Mouse (Mus musculus) midbrain, embryonic 14.5 days (tissue): ENCODE results near the gene Des. TPM values are rescaled to one million over a fixed set of nuclear protein-coding genes. Genes with fewer than 3 reads are reported as not detected.
A peak's percentile ranks its signal among the peaks of the same experiment; 100 is the strongest.

ENCODE experiments used
- ATAC-seq: fragments of 200-750 bp; cut with Nextera tagmentation; 2 replicates; pipeline ENCODE4 v1.8.0; 2017; ENCODE audit warnings: moderate number of reproducible peaks, moderate library complexity; ENCODE audit not compliant: low FRiP score, low TSS enrichment
- DNase-seq: peaks from one replicate; pipeline ENCODE4 v3.0.0-alpha.2; 2015
- H3K27ac ChIP-seq: fragments of 300-500 bp; sonication (generic); replicated peaks from 2 replicates; pipeline ENCODE4 v1.5.1; 2014; ENCODE audit warnings: mild to moderate bottlenecking, low read depth, low read length, moderate library complexity
- H3K27me3 ChIP-seq: fragments of 300-500 bp; sonication (generic); 2 replicates; pipeline ENCODE4 v1.6.1; 2014; ENCODE audit warnings: low read length, control low read depth, mixed read lengths; ENCODE audit not compliant: control insufficient read depth, insufficient read depth
- H3K36me3 ChIP-seq: fragments of 300-500 bp; sonication (generic); 2 replicates; pipeline ENCODE4 v1.6.1; 2014; ENCODE audit warnings: low read length, control low read depth; ENCODE audit not compliant: control insufficient read depth, insufficient read depth
- H3K4me1 ChIP-seq: fragments of 300-500 bp; sonication (generic); 2 replicates; pipeline ENCODE4 v1.6.1; 2014; ENCODE audit warnings: mild to moderate bottlenecking, antibody characterized with exemption, low read length, control low read depth; ENCODE audit not compliant: control insufficient read depth, insufficient read depth
- H3K4me2 ChIP-seq: fragments of 300-500 bp; sonication (generic); 2 replicates; pipeline ENCODE4 v1.6.1; 2014; ENCODE audit warnings: mild to moderate bottlenecking, low read length, moderate library complexity
- H3K4me3 ChIP-seq: fragments of 300-500 bp; sonication (generic); replicated peaks from 2 replicates; pipeline ENCODE4 v1.5.1; 2014; ENCODE audit warnings: low read depth, low read length
- H3K9ac ChIP-seq: fragments of 300-500 bp; sonication (generic); replicated peaks from 2 replicates; pipeline ENCODE4 v1.6.1; 2014; ENCODE audit warnings: mild to moderate bottlenecking, low read length, moderate library complexity
- H3K9me3 ChIP-seq: fragments of 300-500 bp; sonication (generic); 2 replicates; pipeline ENCODE4 v1.6.1; 2016; ENCODE audit warnings: low read length, control low read depth, mixed read lengths; ENCODE audit not compliant: control insufficient read depth
- whole genome bisulfite sequencing: fragments of 180-500 bp; shearing (Covaris S2); extraction: QIAGEN DNeasy Blood & Tissue Kit; methylation state at CpG from one replicate; pipeline ENCODE4 v1.1.7; 2014; 5-methylcytosine and 5-hydroxymethylcytosine counted together
- polyA plus RNA-seq: library from polyadenylated mRNA; unstranded; fragments of >200 nt; fragmentation: Nextera tagmentation; extraction: Ambion mirVana; gene quantifications from 2 replicates; pipeline ENCODE4 v1.2.1, GENCODE M21; 2014

The Des gene
- polyA plus RNA-seq, 1 experiment from 2014 or later = 1.4 TPM

- 0 out of 2 replicates have a peak overlapping the region, but pooled peaks have one; percentile 26 for H3K27ac ChIP-seq
- H3K9me3 ChIP-seq = no peaks in the 10 kb centered on the region
- H3K4me2 ChIP-seq = no peak overlapping the region
- peak; percentile 48; the same call in 1 of the 2 replicates for ATAC-seq
- H3K4me3 ChIP-seq = no peak overlapping the region
- no peaks in the 10 kb centered on the region for H3K27me3 ChIP-seq
- no peak overlapping the region for H3K9ac ChIP-seq
- DNase-seq = peak; percentile 85
- peaks cover 21% of the 10 kb centered on the region for H3K4me1 ChIP-seq
- WGBS = 5% methylated on average over 9 of the region's 9 CpGs
- H3K36me3 ChIP-seq = peaks cover 19% of the 10 kb centered on the region
Measured at GRCm38 (mm10) chr1:75398761-75399402, 38.8 kb downstream of the Des start.

- H3K4me2 ChIP-seq = peak overlapping the region; percentile 37
- H3K9me3 ChIP-seq = no peaks in the 10 kb centered on the region
- DNase-seq = peak; percentile 73
- H3K36me3 ChIP-seq = peaks cover 21% of the 10 kb centered on the region
- peak overlapping the region; percentile 67 for H3K27ac ChIP-seq
- no peak overlapping the region; the same call in 1 of the 2 replicates for H3K9ac ChIP-seq
- peak; percentile 73 for ATAC-seq
- H3K27me3 ChIP-seq = no peaks in the 10 kb centered on the region
- no peak overlapping the region for H3K4me3 ChIP-seq
- H3K4me1 ChIP-seq = peaks cover 21% of the 10 kb centered on the region
- WGBS = 4% methylated on average over 14 of the region's 15 CpGs
Measured at GRCm38 (mm10) chr1:75399755-75400492, 39.8 kb downstream of the Des start.

- H3K27me3 ChIP-seq = no peaks in the 10 kb centered on the region
- peak overlapping the region; percentile 37; the same call in 1 of the 2 replicates for H3K4me2 ChIP-seq
- H3K27ac ChIP-seq = no peak overlapping the region
- DNase-seq (no peak), ATAC-seq (no peak)
- 39% methylated on average over 6 of the region's 6 CpGs for WGBS
- H3K36me3 ChIP-seq = peaks cover 21% of the 10 kb centered on the region
- peaks cover 21% of the 10 kb centered on the region for H3K4me1 ChIP-seq
- H3K4me3 ChIP-seq = no peak overlapping the region
- H3K9me3 ChIP-seq = no peaks in the 10 kb centered on the region
- H3K9ac ChIP-seq = no peak overlapping the region
Measured at GRCm38 (mm10) chr1:75400493-75401115, 40.5 kb downstream of the Des start.

- no peaks in the 10 kb centered on the region for H3K27me3 ChIP-seq
- no peak overlapping the region for H3K9ac ChIP-seq
- H3K4me3 ChIP-seq = no peak overlapping the region
- no peak overlapping the region for H3K27ac ChIP-seq
- no peaks in the 10 kb centered on the region for H3K9me3 ChIP-seq
- ATAC-seq (no peak), DNase-seq (no peak)
- H3K36me3 ChIP-seq = peaks cover 45% of the 10 kb centered on the region
- WGBS = 48% methylated on average over 3 of the region's 3 CpGs
- H3K4me2 ChIP-seq = no peak overlapping the region
- peaks cover 2% of the 10 kb centered on the region; the same call in 1 of the 2 replicates for H3K4me1 ChIP-seq
Measured at GRCm38 (mm10) chr1:75405547-75405946, 45.4 kb downstream of the Des start.

GRCm38 (mm10) chr1:75406173-75406572 lies 46.0 kb downstream of the Des start:
- no peak overlapping the region for H3K9ac ChIP-seq
- WGBS = 92% methylated on average over 15 of the region's 15 CpGs
- peaks cover 45% of the 10 kb centered on the region for H3K36me3 ChIP-seq
- H3K9me3 ChIP-seq = no peaks in the 10 kb centered on the region
- H3K4me2 ChIP-seq = no peak overlapping the region
- DNase-seq = no peak
- H3K27me3 ChIP-seq = no peaks in the 10 kb centered on the region
- no peak overlapping the region for H3K4me3 ChIP-seq
- ATAC-seq = no peak
- no peak overlapping the region for H3K27ac ChIP-seq
- H3K4me1 ChIP-seq = no peaks in the 10 kb centered on the region

GRCm38 (mm10) chr1:75407056-75407455 lies 46.9 kb downstream of the Des start:
- Histone ChIP-seq H3K36me3 (peaks cover 36% of the 10 kb centered on the region), H3K4me2 (no peak overlapping the region), H3K27me3 (no peaks in the 10 kb centered on the region), H3K4me1 (no peaks in the 10 kb centered on the region), H3K9ac (no peak overlapping the region), H3K4me3 (no peak overlapping the region), H3K9me3 (no peaks in the 10 kb centered on the region), H3K27ac (no peak overlapping the region)
- WGBS = 95% methylated on average over 9 of the region's 9 CpGs
- DNase-seq = no peak
- ATAC-seq = no peak

GRCm38 (mm10) chr1:75408210-75408609 lies 48.1 kb downstream of the Des start:
- H3K27ac ChIP-seq = no peak overlapping the region
- 82% methylated on average over 4 of the region's 4 CpGs for WGBS
- no peak for ATAC-seq

GRCm38 (mm10) chr1:75409950-75410349 lies 49.8 kb downstream of the Des start:
- ATAC-seq = no peak
- H3K4me2 ChIP-seq = no peak overlapping the region
- H3K4me3 ChIP-seq = no peak overlapping the region
- peaks cover 24% of the 10 kb centered on the region for H3K36me3 ChIP-seq
- H3K27me3 ChIP-seq = no peaks in the 10 kb centered on the region
- 94% methylated on average over 7 of the region's 7 CpGs for WGBS
- H3K27ac ChIP-seq = no peak overlapping the region
- no peaks in the 10 kb centered on the region for H3K9me3 ChIP-seq
- H3K9ac ChIP-seq = no peak overlapping the region
- DNase-seq = no peak
- H3K4me1 ChIP-seq = no peaks in the 10 kb centered on the region

More at GRCm38 (mm10) chr1:75408210-75408609, 48.1 kb downstream of the Des start:
- no peaks in the 10 kb centered on the region for H3K27me3 ChIP-seq
- DNase-seq = no peak
- no peaks in the 10 kb centered on the region for H3K4me1 ChIP-seq
- H3K36me3 ChIP-seq = peaks cover 28% of the 10 kb centered on the region
- H3K9ac ChIP-seq = no peak overlapping the region
- no peak overlapping the region for H3K4me2 ChIP-seq
- H3K4me3 ChIP-seq = no peak overlapping the region
- no peaks in the 10 kb centered on the region for H3K9me3 ChIP-seq
